Mouse (Mus musculus) ES-Bruce4 (cell line): Measurements from ENCODE around the gene Lhfpl5. TPM values are rescaled to one million over a fixed set of nuclear protein-coding genes. Genes with fewer than 3 reads are reported as not detected.
A peak's percentile ranks its signal among the peaks of the same experiment; 100 is the strongest.

Source experiments
- H3K27ac ChIP-seq: 2 replicates; pipeline ENCODE4 v1.5.1; 2012; ENCODE audit warnings: low read length, inconsistent platforms; ENCODE audit not compliant: insufficient read depth
- H3K27me3 ChIP-seq: 2 replicates; pipeline ENCODE4 v1.6.1; 2012; ENCODE audit warnings: mild to moderate bottlenecking, low read length, inconsistent platforms; ENCODE audit not compliant: control insufficient read depth, poor library complexity, insufficient read depth, severe bottlenecking
- H3K36me3 ChIP-seq: 2 replicates; pipeline ENCODE4 v1.6.1; 2012; ENCODE audit warnings: inconsistent platforms, mild to moderate bottlenecking, low read length, moderate library complexity; ENCODE audit not compliant: control insufficient read depth, poor library complexity, insufficient read depth, severe bottlenecking
- H3K4me1 ChIP-seq: one replicate; pipeline ENCODE4 v1.8.1; 2011; ENCODE audit warnings: low read length; ENCODE audit not compliant: control insufficient read depth, insufficient read depth
- H3K4me3 ChIP-seq: 2 replicates; pipeline ENCODE4 v1.5.1; 2011; ENCODE audit warnings: low read depth, mild to moderate bottlenecking, low read length
- H3K9ac ChIP-seq: 2 replicates; pipeline ENCODE4 v1.6.1; 2012; ENCODE audit warnings: low read depth, mild to moderate bottlenecking, inconsistent platforms; ENCODE audit not compliant: poor library complexity, severe bottlenecking
- H3K9me3 ChIP-seq: replicated peaks from 2 replicates; pipeline ENCODE4 v1.6.1; 2012; ENCODE audit warnings: mild to moderate bottlenecking, low read length, inconsistent platforms; ENCODE audit not compliant: control insufficient read depth, poor library complexity, insufficient read depth, severe bottlenecking
- CTCF ChIP-seq: IDR thresholded peaks from one replicate; pipeline ENCODE4 v1.8.1; 2011; ENCODE audit warnings: low read depth, low read length
- EP300 ChIP-seq: IDR thresholded peaks from 2 replicates; pipeline ENCODE4 v1.6.1; 2011; ENCODE audit warnings: low read depth, low read length; ENCODE audit not compliant: insufficient read depth
- POLR2A ChIP-seq: IDR thresholded peaks from one replicate; pipeline ENCODE4 v1.8.1; 2011; ENCODE audit warnings: low read length; ENCODE audit not compliant: insufficient read depth
- polyA plus RNA-seq: library from polyadenylated mRNA; stranded (reverse); fragments of >200 nt; gene quantifications from 2 replicates; pipeline ENCODE4 v1.2.4, GENCODE M21; 2011; ENCODE audit warnings: low read depth; ENCODE audit not compliant: missing spikeins, insufficient read depth, insufficient read length

Gene Lhfpl5
- polyA plus RNA-seq, 1 experiment: not detected

DNA sequence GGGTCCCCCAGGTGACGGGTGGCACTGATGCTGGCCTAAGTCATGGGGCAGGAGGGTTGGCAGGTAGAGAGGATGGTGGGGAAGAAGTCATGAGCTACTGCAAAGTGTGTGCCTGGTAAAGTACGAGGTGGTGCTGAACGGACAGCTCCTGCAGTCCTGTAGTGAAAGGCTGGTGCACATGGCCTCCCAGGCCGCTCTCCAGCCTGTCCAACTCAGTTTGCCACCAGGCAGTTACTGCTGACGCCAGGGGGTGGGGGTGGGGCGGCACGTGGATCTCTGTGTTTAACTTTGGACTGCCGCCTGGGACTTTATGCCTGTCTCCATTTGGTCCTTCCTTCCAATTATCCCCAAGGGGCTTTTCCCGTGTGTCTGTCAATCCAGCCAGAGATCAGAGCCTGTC is 5.0 kb downstream of the Lhfpl5 start:
- TF ChIP-seq POLR2A (no peak), CTCF (no peak), EP300 (peak; percentile 31; the same call in 1 of the 2 replicates)
- no peak overlapping the region for H3K4me3 ChIP-seq
- no peaks in the 10 kb centered on the region for H3K9me3 ChIP-seq
- no peak overlapping the region for H3K9ac ChIP-seq
- no peaks in the 10 kb centered on the region for H3K27me3 ChIP-seq
- H3K36me3 ChIP-seq: no peaks in the 10 kb centered on the region
- peaks cover 2% of the 10 kb centered on the region for H3K4me1 ChIP-seq
- no peak overlapping the region for H3K27ac ChIP-seq

DNA sequence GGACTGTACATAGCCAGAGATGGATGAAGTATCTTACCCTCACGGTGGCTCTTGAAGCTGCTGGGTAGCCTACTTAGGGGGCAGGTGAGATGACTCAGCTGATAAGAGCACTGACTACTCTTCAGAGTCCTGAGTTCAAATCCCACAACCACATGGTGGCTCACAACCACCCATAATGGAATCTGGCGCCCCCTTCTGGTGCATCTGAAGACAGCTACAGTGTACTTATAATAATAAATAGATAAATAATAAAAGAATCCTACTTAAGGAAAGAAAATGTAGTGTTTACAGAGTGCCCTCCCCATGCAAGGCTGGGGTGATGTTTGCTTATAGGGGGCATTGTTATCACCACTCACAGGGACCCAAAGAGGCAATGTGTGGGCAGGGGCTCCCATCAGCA is 5.6 kb downstream of the Lhfpl5 start:
- H3K4me1 ChIP-seq: peaks cover 4% of the 10 kb centered on the region
- no peak overlapping the region for H3K27ac ChIP-seq
- H3K4me3 ChIP-seq: no peak overlapping the region
- no peak for TF ChIP-seq CTCF
- TF ChIP-seq POLR2A: no peak
- no peak for TF ChIP-seq EP300
- no peak overlapping the region for H3K9ac ChIP-seq
- H3K36me3 ChIP-seq: no peaks in the 10 kb centered on the region
- no peaks in the 10 kb centered on the region for H3K27me3 ChIP-seq
- H3K9me3 ChIP-seq: no peaks in the 10 kb centered on the region

DNA sequence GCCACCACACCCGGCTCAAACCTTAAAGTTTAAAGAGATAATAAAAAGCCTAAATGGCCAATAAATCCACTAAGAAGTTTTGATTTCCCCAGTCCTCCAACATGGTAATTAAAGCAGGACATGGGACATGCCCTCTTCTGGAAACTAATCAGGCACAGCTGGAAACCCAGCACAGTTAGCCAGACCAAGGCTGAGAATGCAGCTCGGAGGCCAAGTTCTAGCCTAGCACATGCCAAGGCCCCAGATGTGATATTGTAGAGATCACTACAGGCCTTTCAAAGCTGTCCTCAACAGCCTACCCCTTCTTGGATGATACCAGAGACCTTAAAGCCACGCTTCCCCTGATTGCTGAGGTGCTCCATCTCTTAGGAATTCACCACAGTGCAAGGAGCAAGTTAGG is 11.1 kb downstream of the Lhfpl5 start:
- no peak for TF ChIP-seq CTCF
- no peak for TF ChIP-seq EP300
- no peak for TF ChIP-seq POLR2A
- H3K9ac ChIP-seq: no peak overlapping the region
- H3K27ac ChIP-seq: no peak overlapping the region
- peaks cover 10% of the 10 kb centered on the region for H3K4me1 ChIP-seq
- H3K27me3 ChIP-seq: no peaks in the 10 kb centered on the region
- no peaks in the 10 kb centered on the region for H3K9me3 ChIP-seq
- H3K36me3 ChIP-seq: peaks cover 20% of the 10 kb centered on the region
- H3K4me3 ChIP-seq: no peak overlapping the region

DNA sequence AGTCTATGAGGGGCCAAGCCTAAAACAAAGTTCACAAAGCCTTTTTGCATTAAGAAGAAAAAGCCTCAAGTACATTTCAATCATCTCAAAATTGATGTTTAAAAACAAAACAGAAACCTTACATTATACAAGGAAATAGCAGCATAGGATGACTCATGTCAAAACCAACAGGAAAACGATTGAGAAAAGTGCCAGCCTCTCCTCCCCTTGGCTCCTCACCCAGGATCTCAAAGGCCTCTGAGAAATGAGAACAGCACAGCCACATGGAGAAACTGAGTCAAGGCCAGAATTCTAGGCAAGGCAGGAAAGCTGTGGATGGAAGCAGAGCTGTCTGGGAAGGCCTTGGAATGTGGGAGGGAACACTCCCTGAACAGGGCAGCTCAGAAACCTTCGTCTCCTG is 13.2 kb downstream of the Lhfpl5 start:
- H3K36me3 ChIP-seq: peaks cover 38% of the 10 kb centered on the region
- 0 out of 2 replicates have a peak overlapping the region, but pooled peaks have one; percentile 63 for H3K27ac ChIP-seq
- no peak for TF ChIP-seq POLR2A
- no peak for TF ChIP-seq EP300
- no peak for TF ChIP-seq CTCF

DNA sequence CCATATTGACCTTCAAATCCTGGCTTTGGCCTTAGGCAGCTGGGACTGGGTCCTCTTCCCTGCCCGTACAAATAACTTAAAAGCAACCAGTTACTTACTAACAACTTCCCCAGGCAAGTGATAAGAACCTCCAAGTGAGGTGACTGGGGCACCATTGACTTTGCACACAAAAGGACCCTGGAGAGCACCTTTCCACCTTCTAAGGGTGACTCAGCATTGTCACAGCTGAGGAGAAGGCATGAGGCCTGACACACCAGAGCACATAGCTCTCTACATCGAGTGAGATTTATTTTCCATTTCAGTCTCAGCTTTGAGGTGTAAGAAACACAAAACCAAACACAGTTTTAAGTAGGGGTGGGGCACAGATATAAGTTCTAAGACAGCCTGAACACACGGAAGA is 15.2 kb downstream of the Lhfpl5 start:
- Histone ChIP-seq H3K4me3 (no peak overlapping the region), H3K9ac (no peak overlapping the region), H3K4me1 (peaks cover 18% of the 10 kb centered on the region), H3K36me3 (peaks cover 38% of the 10 kb centered on the region), H3K27ac (peak overlapping the region; percentile 20; the same call in 1 of the 2 replicates), H3K9me3 (no peaks in the 10 kb centered on the region), H3K27me3 (no peaks in the 10 kb centered on the region)
- TF ChIP-seq CTCF: no peak
- TF ChIP-seq EP300: 0 out of 2 replicates have a peak, but pooled peaks have one; percentile 37

More for the DNA sequence above, 13.2 kb downstream of the Lhfpl5 start:
- Histone ChIP-seq H3K27me3 (no peaks in the 10 kb centered on the region), H3K4me3 (no peak overlapping the region), H3K9ac (no peak overlapping the region), H3K9me3 (no peaks in the 10 kb centered on the region), H3K4me1 (peaks cover 21% of the 10 kb centered on the region)

DNA sequence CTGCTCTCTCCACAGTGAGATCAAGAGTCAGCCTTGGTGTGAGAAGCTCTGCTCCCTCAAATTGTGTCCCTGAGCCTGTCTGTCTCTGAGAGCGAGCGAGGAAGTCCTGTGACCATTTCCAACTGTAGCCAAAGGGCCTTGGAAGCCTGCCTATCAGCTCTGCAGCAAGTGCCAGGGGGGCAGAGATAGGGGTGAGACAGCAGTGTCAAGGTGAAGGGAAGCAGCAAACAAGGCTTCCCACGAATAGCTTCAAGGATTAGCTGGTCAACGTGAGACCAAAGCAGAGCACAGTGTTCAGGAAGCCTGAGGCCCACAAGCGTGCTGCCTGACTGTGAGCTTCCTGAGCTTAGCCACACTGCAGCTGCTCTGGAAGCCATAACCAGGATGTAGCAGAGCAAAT is 16.0 kb downstream of the Lhfpl5 start:
- Histone ChIP-seq H3K9ac (no peak overlapping the region), H3K36me3 (peaks cover 42% of the 10 kb centered on the region), H3K9me3 (no peaks in the 10 kb centered on the region), H3K27ac (no peak overlapping the region; the same call in 1 of the 2 replicates), H3K4me1 (peaks cover 18% of the 10 kb centered on the region), H3K4me3 (no peak overlapping the region), H3K27me3 (no peaks in the 10 kb centered on the region)
- no peak for TF ChIP-seq CTCF
- TF ChIP-seq EP300: no peak
- no peak for TF ChIP-seq POLR2A

DNA sequence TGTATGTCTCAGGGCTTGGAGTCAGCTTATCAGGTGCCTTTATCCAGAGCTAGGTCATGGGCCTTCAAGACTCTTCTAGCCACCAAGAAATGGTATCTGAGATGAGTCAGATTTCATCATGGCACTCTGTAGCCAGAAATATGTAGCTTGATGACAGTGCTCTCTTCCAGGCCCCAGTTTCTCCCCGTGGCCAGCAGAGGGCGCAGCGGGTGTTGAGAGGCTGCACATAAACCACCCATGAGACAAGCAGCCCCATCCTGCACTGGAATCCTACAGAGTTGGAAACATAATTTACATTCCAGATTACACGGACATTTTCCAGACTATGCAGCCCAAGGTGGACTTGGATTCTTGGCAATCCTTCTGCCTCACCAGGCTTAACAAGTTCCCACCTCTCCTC is 17.6 kb downstream of the Lhfpl5 start:
- Histone ChIP-seq H3K9ac (no peak overlapping the region), H3K27ac (peak overlapping the region; percentile 87), H3K36me3 (peaks cover 50% of the 10 kb centered on the region), H3K4me1 (peaks cover 18% of the 10 kb centered on the region), H3K27me3 (no peaks in the 10 kb centered on the region), H3K4me3 (no peak overlapping the region), H3K9me3 (no peaks in the 10 kb centered on the region)
- TF ChIP-seq CTCF: peak; percentile 90
- no peak for TF ChIP-seq POLR2A
